Mouse (Mus musculus) megakaryocyte-erythroid progenitor cell, adult 5-6 weeks (primary cell): Measurements from ENCODE around the gene Olfr221. TPM values are rescaled to one million over a fixed set of nuclear protein-coding genes. Genes with fewer than 3 reads are reported as not detected.

Experiments used
- ATAC-seq: replicated peaks from 2 replicates; pipeline ENCODE4 v1.8.0; 2016; ENCODE audit warnings: mild to moderate bottlenecking, inconsistent platforms; ENCODE audit not compliant: severe bottlenecking, poor library complexity, low FRiP score, low TSS enrichment
- total RNA-seq, 2 experiments: library from RNA; stranded (forward) in 1 of 2; stranded (reverse) in 1 of 2; fragments of 200-1000, 215-1000 nt in 1 of 2; fragments of >200 nt in 1 of 2; fragmentation: Nextera tagmentation in 1 of 2; gene quantifications; 2 replicates each; pipeline ENCODE4 v1.2.3; 2014 to 2017

Olfr221 gene
- total RNA-seq, 2 experiments from 2014 or later: not detected

- ATAC-seq: peak; percentile 86
Measured at GRCm38 (mm10) chr14:52008321-52009203, 33.7 kb downstream of the Olfr221 start.

DNA sequence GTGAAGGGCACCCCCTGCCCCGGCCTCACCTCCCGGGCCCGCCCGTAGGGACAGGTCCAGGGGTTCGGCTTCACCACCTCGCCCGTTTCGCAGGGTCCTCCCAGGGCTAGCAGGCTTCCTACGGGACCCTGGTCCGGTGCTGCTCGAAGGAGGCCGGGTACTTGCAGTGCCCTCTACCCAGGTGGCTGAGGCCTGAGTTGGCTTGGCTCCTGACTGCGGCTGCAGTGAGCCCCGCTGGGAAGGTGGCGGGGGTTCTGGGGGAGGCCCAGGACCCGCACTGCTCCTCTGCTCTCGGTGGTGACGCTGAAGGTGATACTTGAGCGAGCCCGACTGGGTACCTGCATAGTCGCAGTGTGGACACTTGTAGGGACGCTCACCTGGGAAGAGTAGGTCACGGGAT lies 35.5 kb downstream of the Olfr221 start:
- no peak for ATAC-seq

DNA sequence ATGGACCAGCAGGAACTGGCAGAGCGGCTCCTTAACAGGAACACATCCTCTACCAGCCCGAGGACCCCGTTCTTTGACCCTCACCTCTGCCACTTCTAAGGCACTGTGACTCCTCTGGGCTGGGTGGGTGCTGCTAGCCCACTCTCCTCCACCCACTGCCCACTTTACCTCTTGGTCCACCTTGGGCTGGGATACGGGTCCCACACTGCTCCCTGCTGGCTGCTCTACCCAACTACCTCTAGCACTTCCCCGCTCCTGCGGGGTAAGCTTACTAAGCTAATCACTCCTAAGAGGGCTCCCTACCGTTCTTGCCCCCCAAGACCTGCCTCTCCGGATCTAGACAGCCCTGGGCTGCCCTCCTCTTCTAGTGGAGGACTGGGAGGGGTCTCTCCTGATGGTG lies 36.0 kb downstream of the Olfr221 start:
- peak; percentile 31; the same call in 1 of the 2 replicates for ATAC-seq

GRCm38 (mm10) chr14:52005616-52006015 lies 36.6 kb downstream of the Olfr221 start:
- ATAC-seq: no peak

DNA sequence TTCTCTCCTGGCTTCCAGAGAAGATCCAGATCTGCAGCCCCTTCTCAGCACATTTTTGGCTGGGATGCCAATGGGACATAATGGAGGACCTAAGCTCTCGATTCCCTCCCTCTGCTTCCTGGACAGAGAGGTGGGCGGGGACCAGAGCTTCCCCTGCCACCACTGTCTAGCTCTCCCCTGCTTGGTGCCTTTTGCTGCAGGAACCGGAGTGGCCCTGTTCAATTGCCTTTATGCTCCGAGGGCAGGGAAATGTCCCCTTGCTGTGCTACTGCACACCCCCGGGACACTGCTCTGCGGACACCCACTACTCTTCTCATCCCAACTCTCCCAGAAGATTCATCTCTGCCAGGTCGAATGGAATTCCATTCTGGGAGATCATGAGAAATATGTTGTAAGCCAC lies 37.1 kb downstream of the Olfr221 start:
- no peak for ATAC-seq

- ATAC-seq: no peak
Measured at GRCm38 (mm10) chr14:52003981-52004495, 38.2 kb downstream of the Olfr221 start.

DNA sequence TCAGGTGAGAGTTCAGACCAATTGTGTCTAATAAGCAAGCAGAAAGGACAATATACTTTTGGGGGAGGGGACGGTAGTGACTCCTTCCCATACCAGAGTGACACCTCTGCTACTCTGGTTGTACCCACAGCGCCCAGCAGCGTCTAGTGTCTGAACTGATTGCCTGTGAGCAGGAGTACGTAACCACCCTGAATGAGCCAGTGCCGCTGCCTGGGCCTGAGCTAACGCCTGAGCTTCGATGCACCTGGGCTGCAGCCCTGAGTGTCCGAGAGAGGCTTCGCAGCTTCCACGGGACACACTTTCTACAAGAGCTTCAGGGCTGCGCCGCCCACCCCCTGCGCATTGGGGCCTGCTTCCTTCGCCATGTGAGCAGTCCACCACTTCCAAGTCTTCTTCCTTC lies 44.8 kb downstream of the Olfr221 start:
- no peak for ATAC-seq

- no peak for ATAC-seq
Measured at GRCm38 (mm10) chr14:51996866-51997265, 45.4 kb downstream of the Olfr221 start.

- no peak; the same call in 1 of the 2 replicates for ATAC-seq
Measured at GRCm38 (mm10) chr14:51996231-51996841, 45.9 kb downstream of the Olfr221 start.

DNA sequence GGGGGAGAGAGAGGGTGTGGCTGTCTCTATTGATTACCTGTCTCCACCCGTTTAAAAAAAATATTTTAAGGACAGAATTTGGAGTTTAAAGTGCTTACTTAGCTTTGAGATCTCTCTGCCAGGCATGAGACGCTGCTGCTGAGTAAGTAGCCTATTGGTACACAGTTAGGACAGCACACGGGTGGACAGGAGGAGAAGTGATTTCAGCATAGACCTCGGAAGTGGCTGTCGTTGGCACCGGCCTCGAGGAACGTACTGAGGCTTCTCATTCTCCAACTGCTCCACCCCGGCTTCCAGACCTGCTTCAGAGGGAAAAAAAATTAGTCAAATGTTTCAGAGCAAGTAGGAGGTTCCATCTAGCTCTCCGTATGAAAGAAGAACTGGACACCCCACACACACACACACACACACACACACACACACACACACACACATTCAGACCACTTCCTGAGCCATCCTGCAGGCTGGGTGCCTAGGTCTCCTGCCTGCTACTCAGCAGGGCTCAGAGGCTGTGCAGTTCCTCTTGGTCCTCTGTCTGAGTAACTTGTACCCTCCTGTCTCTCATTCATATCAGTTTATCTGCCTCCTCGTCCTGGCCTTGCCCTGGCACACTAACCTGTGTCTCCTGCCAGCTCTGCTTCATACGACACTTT lies 46.9 kb downstream of the Olfr221 start:
- ATAC-seq: 0 out of 2 replicates have a peak, but pooled peaks have one; percentile 24

GRCm38 (mm10) chr14:51994453-51994852 lies 47.8 kb downstream of the Olfr221 start:
- ATAC-seq: no peak

GRCm38 (mm10) chr14:51989461-51989970 lies 52.7 kb downstream of the Olfr221 start:
- no peak for ATAC-seq

DNA sequence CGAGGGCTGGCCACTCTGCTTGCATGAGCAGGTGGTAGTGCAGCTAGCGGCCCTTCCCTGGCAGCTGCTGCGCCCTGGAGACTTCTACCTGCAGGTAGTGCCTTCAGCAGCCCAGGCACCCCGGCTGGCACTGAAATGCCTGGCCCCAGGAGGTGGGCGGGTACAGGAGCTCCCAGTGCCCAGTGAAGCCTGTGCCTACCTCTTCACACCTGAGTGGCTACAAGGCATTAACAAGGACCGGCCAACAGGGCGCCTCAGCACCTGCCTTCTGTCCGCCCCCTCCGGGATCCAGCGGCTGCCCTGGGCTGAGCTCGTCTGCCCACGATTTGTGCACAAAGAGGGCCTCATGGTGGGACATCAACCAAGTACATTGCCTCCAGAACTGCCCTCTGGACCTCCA lies 53.5 kb downstream of the Olfr221 start:
- no peak for ATAC-seq

DNA sequence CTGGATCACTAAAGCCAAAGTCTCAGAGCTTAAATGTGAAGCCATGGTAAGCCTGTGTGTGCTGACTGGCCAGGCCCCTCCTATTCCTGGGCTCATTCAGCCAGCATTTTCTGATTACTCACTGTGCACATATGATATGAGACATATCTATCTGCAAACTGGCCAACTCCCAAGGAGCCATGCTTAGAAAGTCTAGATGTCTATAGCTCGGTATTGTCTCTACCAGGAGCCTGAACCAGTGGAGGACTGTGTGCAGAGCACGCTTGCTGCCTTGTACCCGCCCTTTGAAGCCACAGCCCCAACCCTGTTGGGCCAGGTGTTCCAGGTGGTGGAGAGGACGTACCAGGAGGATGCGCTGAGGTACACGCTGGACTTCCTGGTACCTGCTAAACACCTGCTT lies 55.1 kb downstream of the Olfr221 start:
- ATAC-seq: peak; percentile 69

GRCm38 (mm10) chr14:51986153-51986505 lies 56.1 kb downstream of the Olfr221 start:
- peak; percentile 47 for ATAC-seq

DNA sequence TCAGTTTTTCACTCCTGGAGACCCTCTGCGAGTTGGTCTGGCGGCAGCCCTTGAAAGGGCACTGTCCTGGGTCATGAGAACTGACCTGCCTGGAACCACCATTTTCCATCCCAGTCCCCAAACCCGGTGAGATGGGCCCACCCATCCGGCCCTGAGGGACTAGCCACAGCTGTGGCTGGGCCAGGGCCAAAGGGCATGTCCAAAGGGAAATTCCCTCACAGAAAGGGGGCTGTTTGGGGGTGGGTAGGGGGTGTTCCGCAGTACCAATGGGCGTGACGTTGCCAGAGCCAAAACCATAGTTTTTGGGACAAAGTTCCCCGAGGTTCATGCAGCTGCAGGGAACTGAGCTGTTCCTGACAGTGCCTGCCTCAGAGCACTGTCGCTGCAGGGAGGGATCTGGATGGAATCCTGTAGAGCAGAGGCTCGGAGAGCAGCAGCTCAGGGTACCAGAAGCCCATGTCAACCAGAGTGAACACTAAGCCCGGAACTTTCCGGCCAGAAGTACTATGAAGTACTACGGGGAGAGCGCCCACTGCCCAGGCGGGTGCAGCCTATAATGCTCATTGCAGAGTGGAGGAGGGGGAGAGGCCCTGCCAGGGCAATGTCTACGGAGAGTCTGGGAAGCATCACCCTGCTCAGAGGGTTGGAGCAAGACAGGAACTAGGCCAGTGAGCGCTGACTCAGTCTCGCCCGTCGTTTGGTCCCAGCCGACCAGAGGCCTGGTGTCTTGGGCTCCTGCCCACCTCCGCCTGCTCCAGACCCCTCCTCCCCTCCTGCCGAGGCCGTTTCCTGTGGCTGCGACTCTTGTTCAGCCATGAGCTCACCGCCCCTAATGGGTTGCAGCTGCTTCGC lies 56.7 kb downstream of the Olfr221 start:
- ATAC-seq: peak; percentile 26

GRCm38 (mm10) chr14:51984247-51985231 lies 57.7 kb downstream of the Olfr221 start, which contains the start of gene Arhgef40:
TSS of gene Arhgef40 (plus strand) at chr14:51984719.
- ATAC-seq: peak; percentile 30; the same call in 1 of the 2 replicates
